Mouse (Mus musculus): ENCODE measurements around the gene Smarcd1. TPM values are rescaled to one million over a fixed set of nuclear protein-coding genes. Genes with fewer than 3 reads are reported as not detected.

Gene Smarcd1
- total and polyA plus RNA-seq, 2 experiments, result 2.0 to 8.5 TPM

DNA sequence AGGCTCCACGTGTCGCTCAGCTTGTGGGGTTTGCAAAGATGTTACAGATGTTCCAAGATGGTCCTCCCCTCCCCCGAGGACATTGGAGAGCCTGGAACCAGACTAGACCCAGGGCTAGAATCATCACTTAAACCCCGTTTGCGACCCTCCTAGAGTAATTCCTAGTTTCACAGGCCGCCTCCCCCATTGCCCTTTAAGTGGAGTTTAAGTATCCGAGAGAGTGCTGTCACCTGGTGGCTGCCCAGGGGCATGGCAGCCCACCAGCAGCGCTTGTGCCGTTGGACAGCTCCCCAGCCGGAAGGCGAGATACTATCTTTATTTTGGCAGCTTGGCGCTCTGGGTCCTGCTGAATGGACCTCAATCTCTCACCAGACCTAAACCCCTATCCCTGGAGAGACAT, 33.0 kb upstream of the Smarcd1 start:
- Histone ChIP-seq H3K4me1 (ENCODE audit: control insufficient read depth, insufficient read depth, low read length) (no peaks in the 10 kb centered on the region), H3K36me3 (ENCODE audit: control insufficient read depth, insufficient read depth, low read length) (no peaks in the 10 kb centered on the region), H3K27ac (replicated peaks; ENCODE audit: insufficient read depth, low read depth, low read length) (no peak overlapping the region), H3K9ac (ENCODE audit: low read depth, low read length) (no peak overlapping the region), H3K4me3 (ENCODE audit: insufficient read depth, low read depth, low read length) (no peak overlapping the region), H3K27me3 (ENCODE audit: control insufficient read depth, insufficient read depth, low read length) (peaks cover 19% of the 10 kb centered on the region), H3K79me2 (ENCODE audit: control insufficient read depth, insufficient read depth, low read length) (no peaks in the 10 kb centered on the region)
- TF ChIP-seq CTCF (IDR thresholded peaks at IDR 0.05; ENCODE audit: low read depth, low read length), result peak; percentile 97
- TF ChIP-seq POLR2A (IDR thresholded peaks at IDR 0.05; ENCODE audit: extremely low read depth, insufficient read depth, low read length), result no peak
- WGBS, result 7% methylated on average over 12 of the region's 12 CpGs
- DNase-seq (ENCODE audit: extremely low read depth, low read depth, low spot score), result peak; percentile 31

DNA sequence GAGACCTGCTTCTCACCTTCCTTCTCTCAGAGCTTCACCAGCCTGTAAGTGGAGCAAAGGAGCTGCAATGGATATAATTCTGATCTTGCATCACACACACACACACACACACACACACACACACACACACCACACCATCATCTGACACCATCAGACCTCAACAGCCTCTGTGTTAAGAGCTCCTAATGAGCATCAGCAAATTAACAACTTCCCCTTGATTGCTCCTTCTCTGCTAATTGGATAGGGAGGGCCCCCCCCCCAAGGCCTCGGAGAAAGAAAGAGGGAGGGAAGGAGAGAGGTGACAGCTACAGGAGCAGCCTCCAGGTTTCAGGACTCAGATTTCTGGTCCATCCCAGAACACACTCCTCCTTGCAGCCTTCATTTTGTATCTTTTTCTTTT, 32.5 kb upstream of the Smarcd1 start:
- H3K9ac ChIP-seq (ENCODE audit: low read depth, low read length), result no peak overlapping the region
- no peak overlapping the region for H3K27ac ChIP-seq (replicated peaks; ENCODE audit: insufficient read depth, low read depth, low read length)
- H3K4me3 ChIP-seq (ENCODE audit: insufficient read depth, low read depth, low read length), result no peak overlapping the region
- no peaks in the 10 kb centered on the region for H3K4me1 ChIP-seq (ENCODE audit: control insufficient read depth, insufficient read depth, low read length)
- WGBS, result 0% methylated on average over 1 of the region's 1 CpGs
- H3K36me3 ChIP-seq (ENCODE audit: control insufficient read depth, insufficient read depth, low read length), result no peaks in the 10 kb centered on the region
- no peak for TF ChIP-seq POLR2A (IDR thresholded peaks at IDR 0.05; ENCODE audit: extremely low read depth, insufficient read depth, low read length)
- TF ChIP-seq CTCF (IDR thresholded peaks at IDR 0.05; ENCODE audit: low read depth, low read length), result no peak
- no peaks in the 10 kb centered on the region for H3K79me2 ChIP-seq (ENCODE audit: control insufficient read depth, insufficient read depth, low read length)
- no peak for DNase-seq (ENCODE audit: extremely low read depth, low read depth, low spot score)
- H3K27me3 ChIP-seq (ENCODE audit: control insufficient read depth, insufficient read depth, low read length), result peaks cover 17% of the 10 kb centered on the region

DNA sequence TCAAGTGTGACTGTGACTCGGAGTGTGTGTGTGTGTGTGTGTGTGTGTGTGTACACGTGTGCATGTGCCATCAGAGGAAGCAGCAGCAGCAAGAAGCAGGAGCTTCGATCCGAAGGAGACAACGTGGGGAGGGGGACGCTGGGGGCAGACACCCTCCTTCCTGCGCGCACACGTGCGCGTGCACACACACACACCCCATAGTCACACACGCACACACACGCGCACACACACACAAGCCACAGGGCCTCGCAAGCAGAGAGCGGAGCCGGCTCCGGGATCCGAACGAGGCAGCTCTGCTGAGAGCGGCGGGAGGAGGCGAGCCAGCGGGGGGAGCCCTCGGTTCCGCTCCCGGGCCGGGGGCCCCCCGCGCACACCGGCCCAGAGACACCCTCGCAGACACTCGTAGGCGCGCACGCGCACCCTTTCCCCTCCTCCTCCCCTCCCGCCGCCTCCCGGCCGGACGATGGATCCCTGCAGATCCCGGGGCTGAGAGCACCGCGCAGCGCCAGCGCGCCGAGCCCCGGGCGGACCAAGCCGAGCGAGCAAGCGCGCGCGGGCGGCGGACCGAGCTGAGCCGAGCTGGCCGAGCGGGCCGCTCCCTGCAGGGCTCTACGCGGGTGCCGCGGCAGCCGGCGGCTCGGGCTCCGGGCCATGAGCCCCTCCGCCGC, 31.6 kb upstream of the Smarcd1 start, which contains the start of gene Asic1:
Gene Asic1, plus strand, starts transcription at position 215 of the 668 bp plus-strand sequence.
- H3K27me3 ChIP-seq (ENCODE audit: control insufficient read depth, insufficient read depth, low read length), result peaks cover 17% of the 10 kb centered on the region
- WGBS, result 2% methylated on average over 65 of the region's 74 CpGs
- no peaks in the 10 kb centered on the region for H3K79me2 ChIP-seq (ENCODE audit: control insufficient read depth, insufficient read depth, low read length)
- DNase-seq (ENCODE audit: extremely low read depth, low read depth, low spot score), result no peak
- peak within 1 kb of the TSS; percentile 25; the same call in 1 of the 2 replicates for H3K4me3 ChIP-seq (ENCODE audit: insufficient read depth, low read depth, low read length)
- H3K36me3 ChIP-seq (ENCODE audit: control insufficient read depth, insufficient read depth, low read length), result no peaks in the 10 kb centered on the region
- TF ChIP-seq POLR2A (IDR thresholded peaks at IDR 0.05; ENCODE audit: extremely low read depth, insufficient read depth, low read length), result no peak
- no peaks in the 10 kb centered on the region for H3K4me1 ChIP-seq (ENCODE audit: control insufficient read depth, insufficient read depth, low read length)
- H3K9ac ChIP-seq (ENCODE audit: low read depth, low read length), result no peak within 1 kb of the TSS
- no peak within 1 kb of the TSS for H3K27ac ChIP-seq (replicated peaks; ENCODE audit: insufficient read depth, low read depth, low read length)

DNA sequence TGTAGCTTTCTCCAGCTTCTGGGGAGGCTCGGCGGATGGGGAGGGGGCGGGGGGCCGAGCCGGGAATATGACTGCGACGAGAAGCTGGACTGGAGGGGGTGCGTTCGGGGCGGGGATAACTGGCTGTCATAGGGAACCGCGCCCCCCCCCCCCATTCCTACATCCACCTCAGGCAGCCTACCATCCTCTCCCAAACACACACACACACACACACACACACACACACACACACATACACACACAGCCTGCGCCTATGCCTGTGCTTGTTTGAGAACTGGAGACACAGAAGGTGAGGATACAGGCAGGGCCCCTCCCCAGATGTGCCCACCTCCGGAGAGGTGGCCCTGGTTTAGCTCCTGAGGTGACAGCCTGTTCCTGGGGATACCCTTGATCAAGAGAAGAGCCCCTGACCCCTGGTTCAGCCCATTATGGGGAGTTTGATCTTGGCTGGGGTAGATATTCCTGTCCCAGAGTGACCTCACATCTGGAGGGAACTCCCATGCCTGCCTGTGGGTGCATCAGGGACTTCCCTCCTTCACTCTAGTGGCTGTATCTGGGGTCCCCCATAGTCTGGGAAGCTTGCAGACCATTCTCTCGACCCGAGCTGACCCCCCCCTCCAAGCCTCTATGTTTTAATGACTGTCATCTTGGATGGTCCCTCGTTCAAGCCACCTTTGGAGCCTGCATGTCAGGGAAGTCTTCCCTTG, 30.8 kb upstream of the Smarcd1 start:
- H3K4me3 ChIP-seq (ENCODE audit: insufficient read depth, low read depth, low read length), result peak overlapping the region; percentile 25; the same call in 1 of the 2 replicates
- 7% methylated on average over 13 of the region's 17 CpGs for WGBS
- no peaks in the 10 kb centered on the region for H3K79me2 ChIP-seq (ENCODE audit: control insufficient read depth, insufficient read depth, low read length)
- TF ChIP-seq CTCF (IDR thresholded peaks at IDR 0.05; ENCODE audit: low read depth, low read length) (no peak), POLR2A (IDR thresholded peaks at IDR 0.05; ENCODE audit: extremely low read depth, insufficient read depth, low read length) (no peak)
- no peak overlapping the region for H3K27ac ChIP-seq (replicated peaks; ENCODE audit: insufficient read depth, low read depth, low read length)
- no peak for DNase-seq (ENCODE audit: extremely low read depth, low read depth, low spot score)
- peaks cover 17% of the 10 kb centered on the region for H3K27me3 ChIP-seq (ENCODE audit: control insufficient read depth, insufficient read depth, low read length)
- H3K9ac ChIP-seq (ENCODE audit: low read depth, low read length), result no peak overlapping the region
- no peaks in the 10 kb centered on the region for H3K36me3 ChIP-seq (ENCODE audit: control insufficient read depth, insufficient read depth, low read length)
- no peaks in the 10 kb centered on the region for H3K4me1 ChIP-seq (ENCODE audit: control insufficient read depth, insufficient read depth, low read length)

DNA sequence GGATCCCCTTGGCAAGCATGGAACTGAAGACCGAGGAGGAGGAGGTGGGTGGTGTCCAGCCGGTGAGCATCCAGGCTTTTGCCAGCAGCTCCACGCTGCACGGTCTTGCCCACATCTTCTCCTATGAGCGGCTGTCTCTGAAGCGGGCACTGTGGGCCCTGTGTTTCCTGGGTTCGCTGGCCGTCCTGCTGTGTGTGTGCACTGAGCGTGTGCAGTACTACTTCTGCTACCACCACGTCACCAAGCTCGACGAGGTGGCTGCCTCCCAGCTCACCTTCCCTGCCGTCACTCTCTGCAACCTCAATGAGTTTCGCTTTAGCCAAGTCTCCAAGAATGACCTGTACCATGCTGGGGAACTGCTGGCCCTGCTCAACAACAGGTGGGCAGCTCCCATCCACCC, 30.1 kb upstream of the Smarcd1 start:
- DNase-seq (ENCODE audit: extremely low read depth, low read depth, low spot score), result no peak
- Histone ChIP-seq H3K27ac (replicated peaks; ENCODE audit: insufficient read depth, low read depth, low read length) (no peak overlapping the region), H3K36me3 (ENCODE audit: control insufficient read depth, insufficient read depth, low read length) (no peaks in the 10 kb centered on the region), H3K4me1 (ENCODE audit: control insufficient read depth, insufficient read depth, low read length) (no peaks in the 10 kb centered on the region), H3K27me3 (ENCODE audit: control insufficient read depth, insufficient read depth, low read length) (peaks cover 17% of the 10 kb centered on the region), H3K79me2 (ENCODE audit: control insufficient read depth, insufficient read depth, low read length) (no peaks in the 10 kb centered on the region), H3K9ac (ENCODE audit: low read depth, low read length) (no peak overlapping the region), H3K4me3 (ENCODE audit: insufficient read depth, low read depth, low read length) (no peak overlapping the region)
- TF ChIP-seq POLR2A (IDR thresholded peaks at IDR 0.05; ENCODE audit: extremely low read depth, insufficient read depth, low read length), result no peak
- TF ChIP-seq CTCF (IDR thresholded peaks at IDR 0.05; ENCODE audit: low read depth, low read length), result no peak
- WGBS, result 60% methylated on average over 14 of the region's 14 CpGs

DNA sequence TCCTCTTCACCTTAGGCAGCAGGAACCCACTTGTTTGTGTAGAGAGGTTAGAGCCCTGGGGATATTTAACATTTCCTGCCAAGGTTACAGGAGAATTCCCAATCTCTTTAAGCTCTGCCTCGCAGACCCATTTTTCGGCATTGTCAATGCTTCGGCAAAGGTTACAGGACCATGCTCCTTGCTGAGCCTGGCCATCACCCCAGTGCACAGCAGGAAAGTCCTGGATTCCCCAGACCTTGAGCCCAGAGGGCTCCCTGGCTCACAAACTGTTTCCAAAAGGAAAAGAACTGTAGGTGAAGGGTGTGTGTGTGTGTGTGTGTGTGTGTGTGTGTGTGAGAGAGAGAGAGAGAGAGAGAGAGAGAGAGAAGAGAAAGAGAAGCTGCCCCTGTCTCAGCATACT, 27.1 kb upstream of the Smarcd1 start:
- Histone ChIP-seq H3K27me3 (ENCODE audit: control insufficient read depth, insufficient read depth, low read length) (peaks cover 17% of the 10 kb centered on the region), H3K9ac (ENCODE audit: low read depth, low read length) (no peak overlapping the region), H3K4me3 (ENCODE audit: insufficient read depth, low read depth, low read length) (no peak overlapping the region), H3K27ac (replicated peaks; ENCODE audit: insufficient read depth, low read depth, low read length) (no peak overlapping the region), H3K36me3 (ENCODE audit: control insufficient read depth, insufficient read depth, low read length) (no peaks in the 10 kb centered on the region), H3K79me2 (ENCODE audit: control insufficient read depth, insufficient read depth, low read length) (no peaks in the 10 kb centered on the region), H3K4me1 (ENCODE audit: control insufficient read depth, insufficient read depth, low read length) (no peaks in the 10 kb centered on the region)
- WGBS, result 76% methylated on average over 3 of the region's 3 CpGs
- no peak for TF ChIP-seq POLR2A (IDR thresholded peaks at IDR 0.05; ENCODE audit: extremely low read depth, insufficient read depth, low read length)
- DNase-seq (ENCODE audit: extremely low read depth, low read depth, low spot score), result no peak
